Mouse (Mus musculus) MEL (cell line): ENCODE data around the gene Lonp2. TPM values are rescaled to one million over a fixed set of nuclear protein-coding genes. Genes with fewer than 3 reads are reported as not detected.

Source experiments
- DNase-seq: peaks from one replicate; pipeline ENCODE4 v3.0.0; 2011; ENCODE audit warnings: low read depth, low spot score
- H3K27ac ChIP-seq: 2 replicates; pipeline ENCODE4 v1.5.1; 2012; ENCODE audit warnings: low read depth, mild to moderate bottlenecking, control low read depth, low read length, moderate library complexity; ENCODE audit not compliant: control insufficient read depth
- H3K27me3 ChIP-seq, 2 experiments: fragments of 150-350 bp in 1 of 2; sonication (generic) in 1 of 2; 2 replicates each; pipeline ENCODE4 v1.6.1; 2012; ENCODE audit warnings: low read length in 2 of 2, mild to moderate bottlenecking in 2 of 2, improper control_type of control experiment in 1 of 2, moderate library complexity in 1 of 2; ENCODE audit not compliant: insufficient read depth in 2 of 2, control insufficient read depth in 1 of 2
- H3K36me3 ChIP-seq, 2 experiments: 2 replicates each; pipeline ENCODE4 v1.6.1; 2012 to 2014; ENCODE audit warnings: low read length in 2 of 2, improper control_type of control experiment in 1 of 2, inconsistent platforms in 1 of 2, mild to moderate bottlenecking in 1 of 2; ENCODE audit not compliant: insufficient read depth in 2 of 2, control insufficient read depth in 1 of 2
- H3K4me1 ChIP-seq, 2 experiments: fragments of 150-350 bp in 1 of 2; sonication (generic) in 1 of 2; 2 replicates each; pipeline ENCODE4 v1.6.1; 2012; ENCODE audit warnings: low read length in 2 of 2, improper control_type of control experiment in 1 of 2, mild to moderate bottlenecking in 1 of 2; ENCODE audit not compliant: insufficient read depth in 2 of 2, control insufficient read depth in 1 of 2
- H3K4me3 ChIP-seq, 2 experiments: fragments of 150-350 bp in 1 of 2; sonication (generic) in 1 of 2; 2 replicates each; pipeline ENCODE4 v1.5.1; 2012; ENCODE audit warnings: low read depth in 2 of 2, low read length in 2 of 2, mild to moderate bottlenecking in 2 of 2, moderate library complexity in 2 of 2, control low read depth in 1 of 2, improper control_type of control experiment in 1 of 2; ENCODE audit not compliant: control insufficient read depth in 1 of 2, insufficient read depth in 1 of 2
- H3K79me2 ChIP-seq: 2 replicates; pipeline ENCODE4 v1.6.1; 2012; ENCODE audit warnings: mild to moderate bottlenecking, low read length, moderate library complexity; ENCODE audit not compliant: control insufficient read depth, poor library complexity, insufficient read depth
- H3K9ac ChIP-seq: 2 replicates; pipeline ENCODE4 v1.6.1; 2012; ENCODE audit warnings: low read depth, mild to moderate bottlenecking, control low read depth, low read length, moderate library complexity; ENCODE audit not compliant: control insufficient read depth, poor library complexity, severe bottlenecking
- H3K9me3 ChIP-seq: fragments of 150-350 bp; sonication (generic); replicated peaks from 2 replicates; pipeline ENCODE4 v1.6.1; 2012; ENCODE audit warnings: mild to moderate bottlenecking, low read length, improper control_type of control experiment, moderate library complexity; ENCODE audit not compliant: insufficient read depth
- BHLHE40 ChIP-seq: IDR thresholded peaks from 2 replicates; pipeline ENCODE4 v1.6.1; 2012; ENCODE audit warnings: low read depth, mild to moderate bottlenecking, inconsistent platforms, low read length, improper control_type of control experiment, borderline replicate concordance
- CHD1 ChIP-seq: IDR thresholded peaks from 2 replicates; pipeline ENCODE4 v1.6.1; 2012; ENCODE audit warnings: low read depth, mild to moderate bottlenecking, inconsistent platforms, low read length, improper control_type of control experiment
- CTCF ChIP-seq, 3 experiments: IDR thresholded peaks in 2 of 3; conservative IDR thresholded peaks in 1 of 3; 2 replicates each; pipeline ENCODE4 v1.5.1; 2011 to 2012; ENCODE audit warnings: low read length in 3 of 3, low read depth in 2 of 3, mild to moderate bottlenecking in 2 of 3, improper control_type of control experiment in 1 of 3, inconsistent platforms in 1 of 3, mixed read lengths in 1 of 3, moderate library complexity in 1 of 3; ENCODE audit not compliant: control insufficient read depth in 1 of 3, insufficient read depth in 1 of 3, poor library complexity in 1 of 3, severe bottlenecking in 1 of 3
- E2F4 ChIP-seq: IDR thresholded peaks from 2 replicates; pipeline ENCODE4 v1.6.1; 2011; ENCODE audit warnings: low read depth, low read length, improper control_type of control experiment, borderline replicate concordance
- EP300 ChIP-seq, 2 experiments: IDR thresholded peaks; 2 replicates each; pipeline ENCODE4 v1.6.1; 2011; ENCODE audit warnings: improper control_type of control experiment in 2 of 2, low read length in 2 of 2, low read depth in 1 of 2, mild to moderate bottlenecking in 1 of 2
- ETS1 ChIP-seq: IDR thresholded peaks from 2 replicates; pipeline ENCODE4 v1.6.1; 2012; ENCODE audit warnings: low read depth, mild to moderate bottlenecking, inconsistent platforms, low read length, improper control_type of control experiment, moderate library complexity
- GABPA ChIP-seq: IDR thresholded peaks from 2 replicates; pipeline ENCODE4 v1.6.1; 2012; ENCODE audit warnings: low read depth, mild to moderate bottlenecking, inconsistent platforms, low read length, improper control_type of control experiment, moderate library complexity
- GATA1 ChIP-seq: IDR thresholded peaks from 2 replicates; pipeline ENCODE4 v1.6.1; 2011; ENCODE audit warnings: low read depth, low read length, improper control_type of control experiment
- JUND ChIP-seq: IDR thresholded peaks from 2 replicates; pipeline ENCODE4 v1.6.1; 2011; ENCODE audit warnings: low read depth, mild to moderate bottlenecking, improper control_type of control experiment, low read length
- KAT2A ChIP-seq: conservative IDR thresholded peaks from 2 replicates; pipeline ENCODE4 v1.6.1; 2012; ENCODE audit warnings: low read depth, low read length, improper control_type of control experiment, inconsistent platforms
- MAFK ChIP-seq: IDR thresholded peaks from 2 replicates; pipeline ENCODE4 v1.6.1; 2011; ENCODE audit warnings: low read depth, mild to moderate bottlenecking, low read length, improper control_type of control experiment, borderline replicate concordance
- MAX ChIP-seq: IDR thresholded peaks from 2 replicates; pipeline ENCODE4 v1.6.1; 2011; ENCODE audit warnings: low read length, improper control_type of control experiment
- MAZ ChIP-seq: IDR thresholded peaks from 2 replicates; pipeline ENCODE4 v1.6.1; 2012; ENCODE audit warnings: low read depth, mild to moderate bottlenecking, inconsistent platforms, low read length, improper control_type of control experiment
- NELFE ChIP-seq: IDR thresholded peaks from 2 replicates; pipeline ENCODE4 v1.6.1; 2011; ENCODE audit warnings: low read depth, low read length, improper control_type of control experiment
- NRF1 ChIP-seq: IDR thresholded peaks from 2 replicates; pipeline ENCODE4 v1.6.1; 2014; ENCODE audit warnings: low read depth, mild to moderate bottlenecking, inconsistent platforms, low read length, improper control_type of control experiment, moderate library complexity; ENCODE audit not compliant: poor library complexity, insufficient read depth, severe bottlenecking
- POLR2AphosphoS2 ChIP-seq: IDR thresholded peaks from 2 replicates; pipeline ENCODE4 v1.6.1; 2011; ENCODE audit warnings: low read length, improper control_type of control experiment
- RAD21 ChIP-seq: IDR thresholded peaks from 2 replicates; pipeline ENCODE4 v1.6.1; 2011; ENCODE audit warnings: mild to moderate bottlenecking, low read depth, low read length, improper control_type of control experiment
- RCOR1 ChIP-seq: IDR thresholded peaks from 2 replicates; pipeline ENCODE4 v1.6.1; 2012; ENCODE audit warnings: low read depth, mild to moderate bottlenecking, inconsistent platforms, low read length, improper control_type of control experiment
- SIN3A ChIP-seq: IDR thresholded peaks from 2 replicates; pipeline ENCODE4 v1.6.1; 2012; ENCODE audit warnings: low read length, improper control_type of control experiment, inconsistent platforms
- TCF12 ChIP-seq: IDR thresholded peaks from 2 replicates; pipeline ENCODE4 v1.6.1; 2014; ENCODE audit warnings: low read depth, mild to moderate bottlenecking, inconsistent platforms, low read length, improper control_type of control experiment, moderate library complexity
- USF1 ChIP-seq: IDR thresholded peaks from 2 replicates; pipeline ENCODE4 v1.6.1; 2014; ENCODE audit warnings: low read depth, mild to moderate bottlenecking, inconsistent platforms, low read length, improper control_type of control experiment, moderate library complexity
- ZMIZ1 ChIP-seq: IDR thresholded peaks from 2 replicates; pipeline ENCODE4 v1.6.1; 2012; ENCODE audit warnings: low read depth, mild to moderate bottlenecking, inconsistent platforms, low read length, improper control_type of control experiment, moderate library complexity
- polyA plus RNA-seq, 2 experiments: library from polyadenylated mRNA; stranded (reverse) in 1 of 2; unstranded in 1 of 2; fragments of >175 nt in 1 of 2; fragments of >200 nt in 1 of 2; gene quantifications; 2 replicates each; pipeline versions ENCODE4 v1.2.1 to v1.2.4; 2012; ENCODE audit warnings: low replicate concordance in 2 of 2, low read depth in 1 of 2; ENCODE audit not compliant: insufficient read length in 2 of 2, insufficient read depth in 1 of 2, missing spikeins in 1 of 2
- total RNA-seq: library from RNA; depleted of rRNA; stranded (reverse); fragments of 300-350 nt; gene quantifications from 2 replicates; pipeline ENCODE4 v1.2.3, GENCODE M21; 2012

Lonp2 gene
- total and polyA plus RNA-seq, 3 experiments, result 26.6 to 31.2 TPM; not detected in 1

GRCm38 (mm10) chr8:86644661-86645060 is 20.8 kb downstream of the Lonp2 start:
- H3K4me1 ChIP-seq, result no peaks in the 10 kb centered on the region
- no peaks in the 10 kb centered on the region for H3K9me3 ChIP-seq
- no peak overlapping the region for H3K27ac ChIP-seq
- no peaks in the 10 kb centered on the region for H3K27me3 ChIP-seq
- no peak overlapping the region for H3K4me3 ChIP-seq
- H3K36me3 ChIP-seq, result peaks cover 0 to 8% of the 10 kb centered on the region in 2 experiments; a peak in 2 of 4 replicates
- no peak overlapping the region for H3K9ac ChIP-seq
- no peaks in the 10 kb centered on the region for H3K79me2 ChIP-seq
- no peak for TF ChIP-seq JUND
- TF ChIP-seq ETS1, result no peak
- no peak for TF ChIP-seq NRF1
- TF ChIP-seq CTCF (IDR thresholded peaks at IDR 0.05 in 2 of 3, conservative IDR thresholded peaks at IDR 0.05 in 1 of 3; ENCODE audit: control insufficient read depth in 1 of 3, insufficient read depth in 1 of 3, low read depth in 2 of 3, low read length in 3 of 3, poor library complexity in 1 of 3, severe bottlenecking in 1 of 3), result no peak
- no peak for TF ChIP-seq MAZ
- no peak for TF ChIP-seq MAFK
- TF ChIP-seq SIN3A, result no peak
- TF ChIP-seq CHD1, result no peak
- DNase-seq, result no peak

DNA sequence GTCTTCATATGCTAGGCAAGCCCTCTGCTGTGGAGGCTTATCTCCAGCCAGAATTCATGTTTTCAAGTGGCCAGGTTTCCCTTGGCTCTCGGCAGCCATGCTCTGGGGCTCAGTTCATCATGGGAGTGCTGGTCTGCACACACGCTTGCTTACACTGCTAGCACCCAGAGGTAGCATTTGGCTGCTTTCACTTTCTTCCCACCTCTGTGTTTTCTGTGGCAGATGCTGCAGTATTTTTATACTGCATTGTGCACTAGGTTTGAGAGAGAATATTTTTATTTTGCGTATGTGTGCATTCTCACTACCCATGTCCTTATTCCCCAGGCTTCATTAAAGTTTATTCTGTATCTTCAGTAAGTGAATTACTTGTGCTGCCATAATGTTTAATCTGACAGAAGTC is 23.9 kb downstream of the Lonp2 start:
- Histone ChIP-seq H3K4me1 (no peaks in the 10 kb centered on the region), H3K27ac (no peak overlapping the region), H3K36me3 (no peaks in the 10 kb centered on the region; a peak in 2 of 4 replicates), H3K27me3 (no peaks in the 10 kb centered on the region), H3K4me3 (no peak overlapping the region), H3K9me3 (no peaks in the 10 kb centered on the region), H3K79me2 (no peaks in the 10 kb centered on the region), H3K9ac (no peak overlapping the region)
- TF ChIP-seq SIN3A, result no peak
- TF ChIP-seq GABPA, result no peak
- no peak for TF ChIP-seq RAD21
- TF ChIP-seq BHLHE40, result no peak
- TF ChIP-seq USF1, result no peak
- no peak for TF ChIP-seq CTCF (IDR thresholded peaks at IDR 0.05 in 2 of 3, conservative IDR thresholded peaks at IDR 0.05 in 1 of 3; ENCODE audit: control insufficient read depth in 1 of 3, insufficient read depth in 1 of 3, low read depth in 2 of 3, low read length in 3 of 3, poor library complexity in 1 of 3, severe bottlenecking in 1 of 3)
- DNase-seq, result no peak

DNA sequence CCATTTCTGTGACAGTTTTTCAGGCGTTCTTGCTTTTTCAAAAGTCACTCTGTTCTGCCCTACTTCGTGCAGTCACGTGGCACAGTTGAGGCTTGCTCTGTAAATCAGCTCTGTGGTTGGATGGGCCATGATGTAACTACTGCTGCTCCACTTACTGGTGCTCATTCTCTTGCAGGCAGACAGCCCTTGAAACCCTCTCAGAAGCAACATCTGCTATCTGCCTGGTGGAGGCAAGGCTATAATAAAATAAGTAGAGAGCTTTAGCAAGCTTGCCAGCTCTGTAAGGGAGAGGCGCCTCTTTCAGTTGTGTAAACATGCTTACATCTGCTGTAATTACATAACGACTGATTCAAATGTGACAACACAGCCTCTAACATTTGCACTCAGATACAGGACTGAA is 27.6 kb downstream of the Lonp2 start:
- Histone ChIP-seq H3K9ac (no peak overlapping the region), H3K36me3 (no peaks in the 10 kb centered on the region; a peak in 1 of 4 replicates), H3K27ac (no peak overlapping the region), H3K9me3 (no peaks in the 10 kb centered on the region), H3K4me3 (no peak overlapping the region), H3K27me3 (no peaks in the 10 kb centered on the region), H3K79me2 (no peaks in the 10 kb centered on the region), H3K4me1 (no peaks in the 10 kb centered on the region)
- no peak for TF ChIP-seq E2F4
- TF ChIP-seq NELFE, result no peak
- no peak for TF ChIP-seq BHLHE40
- TF ChIP-seq GATA1, result no peak
- TF ChIP-seq EP300 (IDR thresholded peaks at IDR 0.05; ENCODE audit: low read depth in 1 of 2, low read length in 2 of 2), result no peak
- no peak for TF ChIP-seq KAT2A
- TF ChIP-seq ZMIZ1, result no peak
- no peak for TF ChIP-seq MAFK
- no peak for TF ChIP-seq CTCF (IDR thresholded peaks at IDR 0.05 in 2 of 3, conservative IDR thresholded peaks at IDR 0.05 in 1 of 3; ENCODE audit: control insufficient read depth in 1 of 3, insufficient read depth in 1 of 3, low read depth in 2 of 3, low read length in 3 of 3, poor library complexity in 1 of 3, severe bottlenecking in 1 of 3)
- TF ChIP-seq RAD21, result no peak
- no peak for TF ChIP-seq JUND
- no peak for TF ChIP-seq POLR2AphosphoS2
- TF ChIP-seq RCOR1, result no peak
- no peak for TF ChIP-seq MAX
- no peak for TF ChIP-seq TCF12
- no peak for TF ChIP-seq ETS1
- TF ChIP-seq MAZ, result no peak
- DNase-seq, result no peak
